Mouse (Mus musculus): Measurements from ENCODE around the gene Krt16. TPM values are rescaled to one million over a fixed set of nuclear protein-coding genes. Genes with fewer than 3 reads are reported as not detected.

Gene Krt16
- polyA plus RNA-seq, 1 experiment from 2014 or later = not detected

- H3K4me1 ChIP-seq (replicated peaks; ENCODE audit: control insufficient read depth, insufficient read depth, low read length) = no peaks in the 10 kb centered on the region
- 19% methylated on average over 11 of the region's 11 CpGs for WGBS
- DNase-seq (ENCODE audit: low spot score) = peak; percentile 99
- peak; percentile 46; the same call in 1 of the 2 replicates for ATAC-seq (ENCODE audit: low FRiP score)
- no peaks in the 10 kb centered on the region for H3K36me3 ChIP-seq (replicated peaks; ENCODE audit: control insufficient read depth, insufficient read depth)
- no peak overlapping the region for H3K4me3 ChIP-seq (replicated peaks; ENCODE audit: low read length)
- H3K9ac ChIP-seq = no peak overlapping the region
- no peak overlapping the region for H3K27ac ChIP-seq
- H3K27me3 ChIP-seq (ENCODE audit: control insufficient read depth, insufficient read depth, low read length) = no peaks in the 10 kb centered on the region
- no peak overlapping the region for H3K4me2 ChIP-seq (replicated peaks)
- H3K9me3 ChIP-seq (ENCODE audit: control insufficient read depth, low read length) = no peaks in the 10 kb centered on the region
Observed at GRCm38 (mm10) chr11:100281596-100282544, 33.2 kb upstream of the Krt16 start.

GRCm38 (mm10) chr11:100278759-100279158, 30.1 kb upstream of the Krt16 start:
- no peaks in the 10 kb centered on the region for H3K4me1 ChIP-seq (replicated peaks; ENCODE audit: control insufficient read depth, insufficient read depth, low read length)
- no peaks in the 10 kb centered on the region for H3K27me3 ChIP-seq (ENCODE audit: control insufficient read depth, insufficient read depth, low read length)
- no peak overlapping the region for H3K4me3 ChIP-seq (replicated peaks; ENCODE audit: low read length)
- WGBS = 57% methylated on average over 5 of the region's 5 CpGs
- DNase-seq (ENCODE audit: low spot score) (no peak), ATAC-seq (ENCODE audit: low FRiP score) (no peak)
- no peak overlapping the region for H3K4me2 ChIP-seq (replicated peaks)
- H3K9ac ChIP-seq = no peak overlapping the region
- H3K9me3 ChIP-seq (ENCODE audit: control insufficient read depth, low read length) = no peaks in the 10 kb centered on the region
- H3K27ac ChIP-seq = no peak overlapping the region
- H3K36me3 ChIP-seq (replicated peaks; ENCODE audit: control insufficient read depth, insufficient read depth) = no peaks in the 10 kb centered on the region

- no peaks in the 10 kb centered on the region for H3K9me3 ChIP-seq (ENCODE audit: control insufficient read depth, low read length)
- no peak overlapping the region for H3K27ac ChIP-seq
- ATAC-seq (ENCODE audit: low FRiP score) (no peak), DNase-seq (ENCODE audit: low spot score) (no peak)
- 74% methylated on average over 15 of the region's 15 CpGs for WGBS
- no peak overlapping the region for H3K4me2 ChIP-seq (replicated peaks)
- H3K4me3 ChIP-seq (replicated peaks; ENCODE audit: low read length) = no peak overlapping the region
- no peaks in the 10 kb centered on the region for H3K27me3 ChIP-seq (ENCODE audit: control insufficient read depth, insufficient read depth, low read length)
- H3K36me3 ChIP-seq (replicated peaks; ENCODE audit: control insufficient read depth, insufficient read depth) = no peaks in the 10 kb centered on the region
- H3K9ac ChIP-seq = no peak overlapping the region
- H3K4me1 ChIP-seq (replicated peaks; ENCODE audit: control insufficient read depth, insufficient read depth, low read length) = no peaks in the 10 kb centered on the region
Observed at GRCm38 (mm10) chr11:100277726-100278480, 29.2 kb upstream of the Krt16 start.

GRCm38 (mm10) chr11:100275466-100275865, 26.8 kb upstream of the Krt16 start:
- no peak for ATAC-seq (ENCODE audit: low FRiP score)
- WGBS = 40% methylated on average over 5 of the region's 5 CpGs

GRCm38 (mm10) chr11:100274719-100275118, 26.0 kb upstream of the Krt16 start:
- H3K36me3 ChIP-seq (replicated peaks; ENCODE audit: control insufficient read depth, insufficient read depth) = no peaks in the 10 kb centered on the region
- H3K4me2 ChIP-seq (replicated peaks) = no peak overlapping the region
- H3K4me1 ChIP-seq (replicated peaks; ENCODE audit: control insufficient read depth, insufficient read depth, low read length) = no peaks in the 10 kb centered on the region
- no peak overlapping the region for H3K4me3 ChIP-seq (replicated peaks; ENCODE audit: low read length)
- DNase-seq (ENCODE audit: low spot score) (no peak), ATAC-seq (ENCODE audit: low FRiP score) (no peak)
- H3K9ac ChIP-seq = no peak overlapping the region
- 63% methylated on average over 7 of the region's 7 CpGs for WGBS
- H3K27ac ChIP-seq = no peak overlapping the region
- no peaks in the 10 kb centered on the region for H3K27me3 ChIP-seq (ENCODE audit: control insufficient read depth, insufficient read depth, low read length)
- no peaks in the 10 kb centered on the region for H3K9me3 ChIP-seq (ENCODE audit: control insufficient read depth, low read length)

More at GRCm38 (mm10) chr11:100275466-100275865, 26.8 kb upstream of the Krt16 start:
- H3K27me3 ChIP-seq (ENCODE audit: control insufficient read depth, insufficient read depth, low read length) = no peaks in the 10 kb centered on the region
- H3K4me2 ChIP-seq (replicated peaks) = no peak overlapping the region
- H3K27ac ChIP-seq = no peak overlapping the region
- DNase-seq (ENCODE audit: low spot score) = no peak
- no peak overlapping the region for H3K9ac ChIP-seq
- no peaks in the 10 kb centered on the region for H3K36me3 ChIP-seq (replicated peaks; ENCODE audit: control insufficient read depth, insufficient read depth)
- H3K9me3 ChIP-seq (ENCODE audit: control insufficient read depth, low read length) = no peaks in the 10 kb centered on the region
- H3K4me3 ChIP-seq (replicated peaks; ENCODE audit: low read length) = no peak overlapping the region
- no peaks in the 10 kb centered on the region for H3K4me1 ChIP-seq (replicated peaks; ENCODE audit: control insufficient read depth, insufficient read depth, low read length)

- Histone ChIP-seq H3K27me3 (ENCODE audit: control insufficient read depth, insufficient read depth, low read length) (no peaks in the 10 kb centered on the region), H3K27ac (no peak overlapping the region), H3K9ac (no peak overlapping the region), H3K4me2 (replicated peaks) (no peak overlapping the region), H3K9me3 (ENCODE audit: control insufficient read depth, low read length) (no peaks in the 10 kb centered on the region), H3K4me3 (replicated peaks; ENCODE audit: low read length) (no peak overlapping the region), H3K4me1 (replicated peaks; ENCODE audit: control insufficient read depth, insufficient read depth, low read length) (no peaks in the 10 kb centered on the region), H3K36me3 (replicated peaks; ENCODE audit: control insufficient read depth, insufficient read depth) (no peaks in the 10 kb centered on the region)
- WGBS = 89% methylated on average over 1 of the region's 1 CpGs
- DNase-seq (ENCODE audit: low spot score) (no peak), ATAC-seq (ENCODE audit: low FRiP score) (no peak)
Observed at GRCm38 (mm10) chr11:100271878-100272277, 23.2 kb upstream of the Krt16 start.

- Histone ChIP-seq H3K4me1 (replicated peaks; ENCODE audit: control insufficient read depth, insufficient read depth, low read length) (no peaks in the 10 kb centered on the region), H3K9me3 (ENCODE audit: control insufficient read depth, low read length) (no peaks in the 10 kb centered on the region), H3K4me3 (replicated peaks; ENCODE audit: low read length) (no peak within 1 kb of the TSS), H3K4me2 (replicated peaks) (no peak within 1 kb of the TSS), H3K27ac (no peak within 1 kb of the TSS), H3K27me3 (ENCODE audit: control insufficient read depth, insufficient read depth, low read length) (no peaks in the 10 kb centered on the region), H3K9ac (no peak within 1 kb of the TSS), H3K36me3 (replicated peaks; ENCODE audit: control insufficient read depth, insufficient read depth) (no peaks in the 10 kb centered on the region)
- no peak for ATAC-seq (ENCODE audit: low FRiP score)
- DNase-seq (ENCODE audit: low spot score) = no peak
- 90% methylated on average over 7 of the region's 7 CpGs for WGBS
Observed at GRCm38 (mm10) chr11:100269821-100270332, 21.2 kb upstream of the Krt16 start, which contains the start of gene Krt42. Gene Krt42 (minus strand): TSS chr11:100269871.

GRCm38 (mm10) chr11:100262058-100262980, 13.6 kb upstream of the Krt16 start:
- no peak for DNase-seq (ENCODE audit: low spot score)

More at GRCm38 (mm10) chr11:100262058-100262980, 13.6 kb upstream of the Krt16 start:
- Histone ChIP-seq H3K27me3 (ENCODE audit: control insufficient read depth, insufficient read depth, low read length) (no peaks in the 10 kb centered on the region), H3K4me2 (replicated peaks) (no peak overlapping the region), H3K27ac (no peak overlapping the region), H3K4me3 (replicated peaks; ENCODE audit: low read length) (no peak overlapping the region), H3K4me1 (replicated peaks; ENCODE audit: control insufficient read depth, insufficient read depth, low read length) (no peaks in the 10 kb centered on the region), H3K9ac (no peak overlapping the region), H3K9me3 (ENCODE audit: control insufficient read depth, low read length) (no peaks in the 10 kb centered on the region), H3K36me3 (replicated peaks; ENCODE audit: control insufficient read depth, insufficient read depth) (no peaks in the 10 kb centered on the region)
- 29% methylated on average over 13 of the region's 13 CpGs for WGBS
- no peak for ATAC-seq (ENCODE audit: low FRiP score)

Data from hindbrain, embryonic 14.5 days (tissue).